Mouse (Mus musculus): ENCODE data around the gene Mcm8. TPM values are rescaled to one million over a fixed set of nuclear protein-coding genes. Genes with fewer than 3 reads are reported as not detected.

Gene Mcm8
- 2.9 and 3.0 TPM in 2 replicates for total RNA-seq (2017)

- ATAC-seq (ENCODE audit: extremely low read depth, insufficient number of reproducible peaks, low FRiP score, poor library complexity, severe bottlenecking) = peak; percentile 100
These were observed at the start of gene Mcm8, which contains the start of gene Trmt6 for GRCm38 (mm10) chr2:132815608-132816314. Gene Mcm8 (plus strand): TSS chr2:132816141. Gene Trmt6 (minus strand): TSS chr2:132816055.

GRCm38 (mm10) chr2:132770822-132771221 is 45.1 kb upstream of the Mcm8 start:
- no peak for ATAC-seq (ENCODE audit: extremely low read depth, insufficient number of reproducible peaks, low FRiP score, poor library complexity, severe bottlenecking)

GRCm38 (mm10) chr2:132780978-132781377 is 35.0 kb upstream of the Mcm8 start, which contains the start of gene Chgb:
Gene Chgb (plus strand): TSS chr2:132781278.
- no peak for ATAC-seq (ENCODE audit: extremely low read depth, insufficient number of reproducible peaks, low FRiP score, poor library complexity, severe bottlenecking)

GRCm38 (mm10) chr2:132781439-132782068 is 34.4 kb upstream of the Mcm8 start:
- no peak for ATAC-seq (ENCODE audit: extremely low read depth, insufficient number of reproducible peaks, low FRiP score, poor library complexity, severe bottlenecking)

DNA sequence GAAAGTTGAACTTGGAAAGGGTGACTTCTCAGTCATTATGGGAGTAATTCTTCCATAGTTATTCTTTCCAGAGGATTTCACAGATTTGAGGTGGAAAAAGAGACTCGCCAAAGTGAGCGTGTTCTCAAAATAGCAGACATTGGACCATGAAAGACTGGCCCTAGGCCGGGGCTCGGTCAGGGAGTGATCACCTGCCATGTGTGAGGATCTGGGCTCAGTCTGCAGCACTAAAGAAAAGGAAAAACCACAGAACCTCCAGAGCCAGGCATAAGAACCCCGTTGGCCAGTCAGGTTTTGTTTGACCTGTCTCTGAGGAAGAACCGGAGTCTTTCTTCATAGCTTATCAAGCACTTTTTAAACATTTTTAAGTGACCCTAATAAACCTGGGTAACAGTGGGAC is 31.9 kb upstream of the Mcm8 start:
- no peak for ATAC-seq (ENCODE audit: extremely low read depth, insufficient number of reproducible peaks, low FRiP score, poor library complexity, severe bottlenecking)

- no peak for ATAC-seq (ENCODE audit: extremely low read depth, insufficient number of reproducible peaks, low FRiP score, poor library complexity, severe bottlenecking)
These were observed 22.3 kb upstream of the Mcm8 start for GRCm38 (mm10) chr2:132793441-132794203.

GRCm38 (mm10) chr2:132794204-132794586 is 21.7 kb upstream of the Mcm8 start:
- ATAC-seq (ENCODE audit: extremely low read depth, insufficient number of reproducible peaks, low FRiP score, poor library complexity, severe bottlenecking) = no peak

- ATAC-seq (ENCODE audit: extremely low read depth, insufficient number of reproducible peaks, low FRiP score, poor library complexity, severe bottlenecking) = no peak
These were observed 13.0 kb upstream of the Mcm8 start for GRCm38 (mm10) chr2:132802976-132803375.

GRCm38 (mm10) chr2:132841071-132841470 is 25.1 kb downstream of the Mcm8 start:
- no peak for ATAC-seq (ENCODE audit: extremely low read depth, insufficient number of reproducible peaks, low FRiP score, poor library complexity, severe bottlenecking)

- peak; percentile 94 for ATAC-seq (ENCODE audit: extremely low read depth, insufficient number of reproducible peaks, low FRiP score, poor library complexity, severe bottlenecking)
These were observed 30.7 kb downstream of the Mcm8 start, which contains the start of gene Crls1 for GRCm38 (mm10) chr2:132846407-132847358. Gene Crls1 (plus strand): TSS chr2:132846666.

DNA sequence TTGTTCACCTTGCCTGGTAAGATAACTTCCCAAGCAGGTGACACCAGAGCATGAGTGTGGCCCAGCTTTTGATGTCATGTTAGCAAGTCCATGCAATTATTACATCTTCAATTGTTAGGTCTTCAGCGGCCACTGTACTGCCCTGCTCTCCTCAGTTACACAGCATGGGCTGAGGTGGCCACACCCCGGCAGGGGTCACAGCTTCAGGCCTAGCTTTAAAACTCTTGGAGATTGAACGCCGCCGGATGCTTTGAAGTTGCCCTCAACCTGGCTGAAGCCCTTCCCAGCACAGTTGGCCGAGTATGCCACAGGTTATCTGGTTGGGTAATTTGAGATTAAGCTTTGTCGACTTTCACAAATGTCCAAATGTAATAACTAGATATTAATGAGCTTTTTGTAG is 31.6 kb downstream of the Mcm8 start:
- no peak for ATAC-seq (ENCODE audit: extremely low read depth, insufficient number of reproducible peaks, low FRiP score, poor library complexity, severe bottlenecking)

DNA sequence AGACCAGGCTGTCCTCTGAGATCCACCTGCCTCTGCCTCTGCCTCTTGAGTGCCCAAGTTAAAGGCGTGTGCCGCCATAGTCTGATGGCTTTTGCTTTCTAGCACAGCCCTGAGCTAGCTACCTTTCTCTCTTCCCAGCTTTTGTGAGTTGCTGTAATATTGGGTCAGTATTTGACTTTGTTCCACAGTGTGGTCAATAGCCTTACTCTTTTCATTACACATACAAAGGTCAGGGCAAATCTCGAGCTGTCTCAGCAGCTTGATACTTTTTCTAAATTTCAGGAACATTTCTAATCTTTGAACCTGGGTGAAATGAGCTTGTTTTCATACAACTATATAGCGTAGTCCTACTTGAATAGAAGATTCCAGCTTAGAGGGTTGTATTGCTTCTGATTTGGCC is 32.4 kb downstream of the Mcm8 start:
- ATAC-seq (ENCODE audit: extremely low read depth, insufficient number of reproducible peaks, low FRiP score, poor library complexity, severe bottlenecking) = no peak

DNA sequence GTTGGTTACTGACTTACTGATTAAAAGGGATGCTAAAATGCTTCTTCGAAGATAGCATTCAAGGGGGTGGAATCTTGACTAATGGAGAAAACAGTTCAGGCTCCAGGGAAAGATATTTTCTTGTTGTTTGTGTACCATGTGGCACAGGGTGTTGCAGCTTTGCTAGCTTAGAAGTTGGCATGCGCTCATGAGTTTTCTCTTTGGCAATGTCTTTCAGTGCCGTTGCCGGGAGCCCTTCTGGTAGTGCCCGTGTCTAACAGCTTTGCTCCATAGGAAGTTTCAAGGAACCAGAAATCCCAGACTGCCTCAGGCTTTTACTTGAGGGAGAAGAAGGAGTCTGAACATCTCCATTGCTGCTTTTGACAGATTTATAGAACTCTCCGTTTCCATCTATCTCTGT is 33.2 kb downstream of the Mcm8 start:
- ATAC-seq (ENCODE audit: extremely low read depth, insufficient number of reproducible peaks, low FRiP score, poor library complexity, severe bottlenecking) = no peak

DNA sequence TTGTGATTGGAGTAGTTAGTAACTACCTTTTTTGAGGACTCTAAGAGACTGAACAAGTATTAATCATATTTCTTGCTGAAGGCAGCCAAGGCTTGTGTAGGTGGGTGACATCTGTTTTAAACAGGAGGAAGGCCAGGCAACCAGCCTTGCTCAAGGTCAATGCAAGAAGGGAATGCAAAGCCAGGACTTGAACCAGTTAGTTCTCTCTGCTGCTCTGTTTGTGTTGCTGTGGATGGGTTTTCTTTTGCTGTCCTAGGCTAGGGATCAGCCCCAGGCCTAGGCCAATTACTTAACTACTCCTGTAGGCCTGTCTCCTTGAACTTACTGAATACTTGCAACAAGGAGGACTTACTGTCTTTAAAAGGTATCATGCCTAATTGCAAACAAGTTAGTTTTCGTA is 37.1 kb downstream of the Mcm8 start:
- ATAC-seq (ENCODE audit: extremely low read depth, insufficient number of reproducible peaks, low FRiP score, poor library complexity, severe bottlenecking) = no peak

- ATAC-seq (ENCODE audit: extremely low read depth, insufficient number of reproducible peaks, low FRiP score, poor library complexity, severe bottlenecking) = no peak
These were observed 40.4 kb downstream of the Mcm8 start for GRCm38 (mm10) chr2:132856333-132856732.

DNA sequence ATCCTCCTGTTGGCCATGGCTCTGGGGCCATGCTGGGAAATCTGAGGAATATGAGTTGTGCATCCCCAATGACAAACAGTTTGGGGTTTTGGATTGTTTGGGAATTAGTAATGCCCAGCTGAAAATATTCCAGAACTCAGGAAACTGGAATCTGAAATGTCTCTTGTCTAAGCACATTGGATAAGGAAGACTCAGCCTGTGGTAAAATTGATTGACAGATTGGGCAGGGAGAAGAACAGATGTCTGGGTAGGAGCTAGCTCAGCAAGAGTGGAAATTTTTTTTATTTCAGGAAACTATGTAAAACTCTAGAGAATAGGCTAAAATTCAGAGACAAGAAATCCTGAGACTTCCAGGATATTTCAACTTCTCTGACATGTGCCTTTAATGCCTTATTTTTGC is 44.5 kb downstream of the Mcm8 start:
- no peak for ATAC-seq (ENCODE audit: extremely low read depth, insufficient number of reproducible peaks, low FRiP score, poor library complexity, severe bottlenecking)

DNA sequence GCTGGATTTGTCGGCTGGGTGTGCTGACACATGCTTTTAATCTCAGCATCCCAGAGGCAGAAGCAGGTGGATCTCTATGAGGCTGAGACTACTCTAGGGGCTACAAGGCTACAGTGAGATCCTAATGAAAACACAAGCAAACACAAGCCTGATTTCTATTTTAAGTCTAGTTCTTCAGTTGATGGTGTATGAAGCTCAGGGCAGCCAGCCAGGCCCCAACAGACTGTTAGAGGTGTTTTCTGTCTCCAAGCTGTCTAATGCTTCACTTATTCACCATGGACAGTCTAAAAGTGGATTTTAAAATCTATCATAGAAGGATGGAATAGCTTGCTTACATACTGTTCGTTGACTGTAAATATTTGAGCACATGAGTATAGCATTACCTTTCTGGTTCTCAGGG is 45.5 kb downstream of the Mcm8 start:
- ATAC-seq (ENCODE audit: extremely low read depth, insufficient number of reproducible peaks, low FRiP score, poor library complexity, severe bottlenecking) = no peak

DNA sequence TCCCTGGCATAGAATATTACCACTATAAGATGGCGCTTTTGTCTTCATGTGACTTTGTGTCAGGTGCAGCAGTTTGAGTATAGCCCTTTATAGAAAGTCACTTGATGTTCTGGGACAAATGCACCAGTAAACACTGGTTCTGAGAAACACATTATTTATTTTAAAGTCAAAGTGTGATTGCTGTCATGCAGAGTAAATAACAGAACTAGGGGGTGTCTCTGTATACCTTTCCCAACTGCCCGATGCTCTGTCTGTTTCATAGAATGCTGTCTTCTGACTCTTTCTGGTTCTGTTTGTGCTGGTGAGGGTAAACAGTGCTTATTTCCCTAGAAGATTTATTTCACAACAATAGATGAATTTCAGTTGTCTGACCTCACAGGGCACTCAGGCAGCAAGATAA is 47.4 kb downstream of the Mcm8 start:
- no peak for ATAC-seq (ENCODE audit: extremely low read depth, insufficient number of reproducible peaks, low FRiP score, poor library complexity, severe bottlenecking)

DNA sequence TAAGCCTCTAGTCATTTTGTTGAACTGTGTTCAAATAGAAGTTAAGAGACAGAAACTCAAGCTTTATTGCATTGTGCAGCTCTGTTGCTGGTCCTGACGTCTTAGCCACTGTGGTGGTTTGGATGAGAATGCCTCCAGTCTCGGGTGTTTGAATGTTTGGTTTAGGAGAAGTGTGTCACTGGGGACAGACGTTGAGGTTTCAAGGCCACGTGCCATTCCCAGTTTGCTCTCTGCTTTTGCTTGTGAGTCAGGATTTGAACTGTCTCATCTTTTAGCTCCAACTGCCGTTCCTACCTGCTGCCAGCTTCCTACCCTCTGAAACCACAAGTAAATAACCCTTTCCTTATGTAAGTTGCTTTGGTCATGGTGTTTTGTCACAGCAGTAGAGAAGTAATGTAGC is 51.6 kb downstream of the Mcm8 start:
- ATAC-seq (ENCODE audit: extremely low read depth, insufficient number of reproducible peaks, low FRiP score, poor library complexity, severe bottlenecking) = no peak

Data from neutrophil, adult 5-6 weeks (primary cell).